Mouse (Mus musculus): ENCODE measurements around the gene Fblim1.

- TF ChIP-seq CTCF (conservative IDR thresholded peaks at IDR 0.05; ENCODE audit: low read length) (no peak), POU5F1 (IDR thresholded peaks at IDR 0.05; ENCODE audit: borderline replicate concordance, low read length) (no peak)
Observed at GRCm38 (mm10) chr4:141632111-141632873, 26.4 kb upstream of the Fblim1 start.

Measured in E14TG2a.4 (cell line).